Mouse (Mus musculus): ENCODE measurements at regions not wholly inside any gene's neighbourhood (a gene's known extent, or its start where the extent isn't known, plus 50 kb on each side); places are given as distances from the start of the nearest gene placed in this dataset.

- no peak for DNase-seq (ENCODE audit: low spot score in 2 of 2)
These were observed 137.0 kb upstream of the Irs2 start for GRCm38 (mm10) chr8:11145251-11145650.

GRCm38 (mm10) chr8:11140566-11140965 is 132.3 kb upstream of the Irs2 start:
- DNase-seq (ENCODE audit: low spot score in 2 of 2): no peak

GRCm38 (mm10) chr8:11139294-11139693 is 131.0 kb upstream of the Irs2 start:
- DNase-seq (ENCODE audit: low spot score in 2 of 2): no peak

GRCm38 (mm10) chr8:11138302-11139020 is 130.2 kb upstream of the Irs2 start:
- DNase-seq (ENCODE audit: low spot score in 2 of 2): no peak

GRCm38 (mm10) chr8:11136566-11136965 is 128.3 kb upstream of the Irs2 start:
- DNase-seq (ENCODE audit: low spot score in 2 of 2): peak in 1 of 2 experiments; percentile 34

- no peak for DNase-seq (ENCODE audit: low spot score in 2 of 2)
These were observed 126.9 kb upstream of the Irs2 start for GRCm38 (mm10) chr8:11135135-11135534.

GRCm38 (mm10) chr8:11134562-11134961 is 126.3 kb upstream of the Irs2 start:
- no peak for DNase-seq (ENCODE audit: low spot score in 2 of 2)

GRCm38 (mm10) chr8:11119030-11119634 is 110.9 kb upstream of the Irs2 start:
- no peak for DNase-seq (ENCODE audit: low spot score in 2 of 2)

- no peak for DNase-seq (ENCODE audit: low spot score in 2 of 2)
These were observed 108.3 kb upstream of the Irs2 start for GRCm38 (mm10) chr8:11116534-11116933.

GRCm38 (mm10) chr8:11115210-11115609 is 107.0 kb upstream of the Irs2 start:
- DNase-seq (ENCODE audit: low spot score in 2 of 2): no peak

GRCm38 (mm10) chr8:11114531-11114930 is 106.3 kb upstream of the Irs2 start:
- DNase-seq (ENCODE audit: low spot score in 2 of 2): no peak

GRCm38 (mm10) chr8:11112908-11113532 is 104.8 kb upstream of the Irs2 start:
- no peak for DNase-seq (ENCODE audit: low spot score in 2 of 2)

- no peak for DNase-seq (ENCODE audit: low spot score in 2 of 2)
These were observed 103.7 kb upstream of the Irs2 start for GRCm38 (mm10) chr8:11111987-11112386.

- no peak for DNase-seq (ENCODE audit: low spot score in 2 of 2)
These were observed 99.2 kb upstream of the Irs2 start for GRCm38 (mm10) chr8:11107435-11107834.

GRCm38 (mm10) chr8:11107021-11107420 is 98.8 kb upstream of the Irs2 start:
- DNase-seq (ENCODE audit: low spot score in 2 of 2): no peak

- DNase-seq (ENCODE audit: low spot score in 2 of 2): no peak
These were observed 95.7 kb upstream of the Irs2 start for GRCm38 (mm10) chr8:11103745-11104607.

- no peak for DNase-seq (ENCODE audit: low spot score in 2 of 2)
These were observed 92.1 kb upstream of the Irs2 start for GRCm38 (mm10) chr8:11100310-11100709.

- DNase-seq (ENCODE audit: low spot score in 2 of 2): no peak
These were observed 91.3 kb upstream of the Irs2 start for GRCm38 (mm10) chr8:11099591-11099855.

- no peak for DNase-seq (ENCODE audit: low spot score in 2 of 2)
These were observed 90.7 kb upstream of the Irs2 start for GRCm38 (mm10) chr8:11098790-11099590.

- DNase-seq (ENCODE audit: low spot score in 2 of 2): no peak
These were observed 90.0 kb upstream of the Irs2 start for GRCm38 (mm10) chr8:11098228-11098778.

GRCm38 (mm10) chr8:11097813-11098212 is 89.6 kb upstream of the Irs2 start:
- no peak for DNase-seq (ENCODE audit: low spot score in 2 of 2)

All from urinary bladder, postnatal 4 days (tissue).